Mouse (Mus musculus): ENCODE results near the gene Nadsyn1.

The Nadsyn1 gene

GRCm38 (mm10) chr7:143755357-143756124 lies 67.1 kb downstream of the Nadsyn1 start:
- DNase-seq (ENCODE audit: low read depth, low spot score): no peak

- DNase-seq (ENCODE audit: low read depth, low spot score): no peak
Observed at GRCm38 (mm10) chr7:143753990-143754715, 68.5 kb downstream of the Nadsyn1 start.

- no peak for DNase-seq (ENCODE audit: low read depth, low spot score)
Observed at GRCm38 (mm10) chr7:143752606-143753005, 70.0 kb downstream of the Nadsyn1 start.

GRCm38 (mm10) chr7:143752056-143752455 lies 70.6 kb downstream of the Nadsyn1 start:
- no peak for DNase-seq (ENCODE audit: low read depth, low spot score)

DNA sequence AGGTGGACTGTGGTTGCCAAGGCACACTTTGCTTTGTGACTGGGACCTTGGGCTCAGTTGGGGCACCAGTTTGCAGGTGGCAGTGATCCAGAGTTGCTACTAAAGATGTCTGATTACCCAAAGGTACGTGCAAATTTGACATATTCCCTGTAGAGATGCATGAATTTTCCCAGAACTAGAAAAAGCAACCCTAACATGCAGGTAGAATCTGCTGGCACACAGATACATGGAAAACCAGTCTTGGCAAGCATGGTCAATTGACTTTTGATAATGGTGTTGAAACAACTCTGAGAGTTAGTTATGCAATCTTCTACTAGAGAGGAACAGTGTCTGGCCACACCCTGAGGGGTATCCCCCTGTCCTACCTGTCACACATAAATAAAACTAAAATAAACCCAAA lies 71.3 kb downstream of the Nadsyn1 start:
- DNase-seq (ENCODE audit: low read depth, low spot score): no peak

GRCm38 (mm10) chr7:143749045-143749444 lies 73.6 kb downstream of the Nadsyn1 start:
- no peak for DNase-seq (ENCODE audit: low read depth, low spot score)

- peak; percentile 88 for DNase-seq (ENCODE audit: low read depth, low spot score)
Observed at GRCm38 (mm10) chr7:143748041-143748868, 74.4 kb downstream of the Nadsyn1 start.

Measured in brain, embryonic 18.5 days (tissue).